Mouse (Mus musculus): ENCODE measurements around the gene Ncstn. TPM values are rescaled to one million over a fixed set of nuclear protein-coding genes. Genes with fewer than 3 reads are reported as not detected.

Gene Ncstn
- polyA plus RNA-seq, 1 experiment, result 77.9 TPM

DNA sequence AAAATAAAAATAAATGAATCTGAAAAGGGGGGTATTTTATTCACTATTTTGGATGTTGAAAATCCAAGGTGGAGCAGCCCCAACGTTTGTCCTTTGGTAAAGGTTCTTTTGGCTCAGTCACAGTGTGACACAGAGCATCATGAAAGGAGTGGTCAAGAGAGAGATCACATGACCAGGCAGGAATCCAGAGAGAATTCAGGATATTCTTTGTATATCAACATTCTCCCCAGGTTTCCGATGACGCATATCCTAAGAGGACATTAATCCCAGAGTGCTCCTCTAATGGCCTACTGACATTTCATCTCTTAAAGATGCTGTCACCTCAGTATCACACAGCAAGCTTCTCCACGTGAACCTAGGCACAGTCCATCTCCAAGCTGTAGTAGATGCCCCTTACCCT is 21.0 kb upstream of the Ncstn start:
- peaks cover 6% of the 10 kb centered on the region for H3K36me3 ChIP-seq (ENCODE audit: control insufficient read depth, insufficient read depth, low read length)

DNA sequence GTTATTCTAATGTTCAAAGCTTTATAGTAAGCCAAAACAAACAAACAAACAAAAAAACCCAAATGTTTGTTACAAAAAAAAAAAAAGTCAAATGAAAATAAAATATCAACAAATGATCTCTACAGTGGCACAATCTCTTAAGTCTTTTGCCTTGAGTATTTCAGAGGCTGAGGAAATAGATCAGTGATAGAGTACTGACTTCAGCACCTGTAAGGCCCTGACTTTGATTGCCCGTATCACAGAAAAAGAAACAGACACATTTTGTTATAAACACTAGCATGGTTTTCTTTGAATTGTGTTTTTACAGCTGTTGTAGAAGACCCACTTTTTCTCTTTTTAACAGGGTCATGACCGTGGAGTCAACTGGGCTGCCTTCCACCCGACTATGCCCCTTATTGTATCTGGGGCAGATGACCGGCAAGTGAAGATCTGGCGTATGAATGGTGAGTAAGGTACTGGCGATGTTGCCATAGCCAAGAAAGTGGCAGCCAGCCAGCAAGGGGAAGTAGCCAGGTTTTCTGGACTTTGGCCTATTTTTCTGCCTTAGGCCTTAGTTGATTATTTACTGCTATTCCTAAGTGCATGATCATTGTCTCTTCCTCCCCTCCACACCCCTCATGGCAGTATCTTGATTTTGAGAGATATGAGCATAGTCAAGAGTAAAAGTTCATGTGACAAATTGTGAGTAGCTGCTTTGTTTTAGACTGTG is 16.9 kb upstream of the Ncstn start:
- Histone ChIP-seq H3K27ac (ENCODE audit: control insufficient read depth, insufficient read depth, low read depth, low read length) (no peak overlapping the region), H3K4me3 (ENCODE audit: control insufficient read depth, low read depth, low read length) (no peak overlapping the region), H3K4me1 (ENCODE audit: control insufficient read depth, insufficient read depth, low read length) (no peaks in the 10 kb centered on the region), H3K27me3 (ENCODE audit: control insufficient read depth, insufficient read depth, low read length) (no peaks in the 10 kb centered on the region), H3K36me3 (ENCODE audit: control insufficient read depth, insufficient read depth, low read length) (peaks cover 6% of the 10 kb centered on the region)
- no peak for TF ChIP-seq CTCF (IDR thresholded peaks at IDR 0.05; ENCODE audit: control insufficient read depth, insufficient read depth, insufficient replicate concordance, low read depth, low read length)

More for the DNA sequence above, 21.0 kb upstream of the Ncstn start:
- Histone ChIP-seq H3K4me1 (ENCODE audit: control insufficient read depth, insufficient read depth, low read length) (no peaks in the 10 kb centered on the region; the same call in 1 of the 2 replicates), H3K4me3 (ENCODE audit: control insufficient read depth, low read depth, low read length) (no peak overlapping the region), H3K27ac (ENCODE audit: control insufficient read depth, insufficient read depth, low read depth, low read length) (no peak overlapping the region), H3K27me3 (ENCODE audit: control insufficient read depth, insufficient read depth, low read length) (no peaks in the 10 kb centered on the region)
- TF ChIP-seq CTCF (IDR thresholded peaks at IDR 0.05; ENCODE audit: control insufficient read depth, insufficient read depth, insufficient replicate concordance, low read depth, low read length), result no peak
- TF ChIP-seq POLR2A (IDR thresholded peaks at IDR 0.05; ENCODE audit: control insufficient read depth, low read depth, low read length), result no peak

DNA sequence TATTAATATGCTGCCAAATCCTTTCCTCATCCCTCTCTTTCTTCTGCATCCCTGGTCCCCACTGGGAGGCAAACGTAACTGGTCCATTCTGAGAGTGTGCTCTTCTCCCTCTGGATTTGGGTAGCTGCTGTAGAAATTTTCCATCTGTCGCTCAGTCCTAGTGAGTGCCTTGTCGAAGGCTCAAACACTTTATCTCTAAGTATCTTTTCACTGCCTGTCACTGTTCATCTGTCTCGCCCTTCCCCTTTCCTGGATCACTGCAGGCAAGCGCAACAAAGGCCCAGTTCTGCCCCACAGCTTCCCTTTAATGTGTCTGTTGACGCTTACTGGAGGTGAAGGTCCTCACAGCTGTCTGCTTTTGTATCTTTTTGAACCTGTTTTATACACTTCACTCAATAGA is 12.6 kb upstream of the Ncstn start:
- H3K36me3 ChIP-seq (ENCODE audit: control insufficient read depth, insufficient read depth, low read length), result no peaks in the 10 kb centered on the region
- no peak overlapping the region for H3K27ac ChIP-seq (ENCODE audit: control insufficient read depth, insufficient read depth, low read depth, low read length)

DNA sequence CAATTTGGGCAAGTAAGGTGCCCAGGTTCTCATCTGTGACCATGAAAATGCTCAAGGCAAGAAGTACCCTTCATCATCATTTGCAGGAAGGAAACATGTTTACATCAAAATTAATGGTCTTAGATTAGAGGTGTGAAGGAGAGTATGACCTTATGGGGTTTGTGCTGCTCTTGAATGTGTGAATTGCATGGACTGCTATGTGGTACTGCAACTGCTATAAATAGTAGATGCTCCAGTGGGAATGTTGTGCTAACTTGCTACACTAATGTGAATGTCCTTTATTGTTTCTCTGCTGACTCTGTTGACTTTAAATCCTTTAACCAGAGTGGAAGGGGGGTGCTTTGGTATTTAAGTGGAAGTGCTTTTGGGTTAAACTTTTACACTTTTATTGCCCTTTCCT is 11.7 kb upstream of the Ncstn start:
- Histone ChIP-seq H3K36me3 (ENCODE audit: control insufficient read depth, insufficient read depth, low read length) (no peaks in the 10 kb centered on the region), H3K27ac (ENCODE audit: control insufficient read depth, insufficient read depth, low read depth, low read length) (no peak overlapping the region)

More for the DNA sequence above, 12.6 kb upstream of the Ncstn start:
- TF ChIP-seq CTCF (IDR thresholded peaks at IDR 0.05; ENCODE audit: control insufficient read depth, insufficient read depth, insufficient replicate concordance, low read depth, low read length) (no peak), POLR2A (IDR thresholded peaks at IDR 0.05; ENCODE audit: control insufficient read depth, low read depth, low read length) (no peak)
- Histone ChIP-seq H3K4me3 (ENCODE audit: control insufficient read depth, low read depth, low read length) (no peak overlapping the region), H3K27me3 (ENCODE audit: control insufficient read depth, insufficient read depth, low read length) (no peaks in the 10 kb centered on the region), H3K4me1 (ENCODE audit: control insufficient read depth, insufficient read depth, low read length) (no peaks in the 10 kb centered on the region)

DNA sequence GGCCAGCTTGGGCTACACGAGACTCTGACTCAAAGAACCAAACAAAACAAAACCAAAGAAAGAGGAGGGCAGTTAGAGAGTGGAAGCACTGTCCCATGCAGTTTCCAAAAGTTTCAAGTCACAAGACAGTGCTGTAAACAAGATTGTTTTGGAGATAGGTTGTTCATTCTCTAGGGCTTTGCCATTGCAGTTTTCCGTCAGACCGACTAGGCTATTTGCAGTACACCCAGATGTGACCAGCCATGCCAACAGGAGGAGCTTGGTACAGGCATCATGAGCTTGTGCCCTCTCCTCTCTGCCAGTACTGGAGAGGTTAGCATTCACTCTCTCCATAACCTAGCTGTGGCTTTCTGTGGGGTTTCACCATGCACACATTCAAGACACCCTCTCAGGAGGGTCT is 10.9 kb upstream of the Ncstn start:
- Histone ChIP-seq H3K27me3 (ENCODE audit: control insufficient read depth, insufficient read depth, low read length) (no peaks in the 10 kb centered on the region), H3K27ac (ENCODE audit: control insufficient read depth, insufficient read depth, low read depth, low read length) (no peak overlapping the region), H3K4me1 (ENCODE audit: control insufficient read depth, insufficient read depth, low read length) (no peaks in the 10 kb centered on the region), H3K36me3 (ENCODE audit: control insufficient read depth, insufficient read depth, low read length) (no peaks in the 10 kb centered on the region), H3K4me3 (ENCODE audit: control insufficient read depth, low read depth, low read length) (no peak overlapping the region)
- TF ChIP-seq CTCF (IDR thresholded peaks at IDR 0.05; ENCODE audit: control insufficient read depth, insufficient read depth, insufficient replicate concordance, low read depth, low read length) (no peak), POLR2A (IDR thresholded peaks at IDR 0.05; ENCODE audit: control insufficient read depth, low read depth, low read length) (no peak)

More for the DNA sequence above, 11.7 kb upstream of the Ncstn start:
- Histone ChIP-seq H3K4me3 (ENCODE audit: control insufficient read depth, low read depth, low read length) (no peak overlapping the region), H3K4me1 (ENCODE audit: control insufficient read depth, insufficient read depth, low read length) (no peaks in the 10 kb centered on the region), H3K27me3 (ENCODE audit: control insufficient read depth, insufficient read depth, low read length) (no peaks in the 10 kb centered on the region)
- TF ChIP-seq CTCF (IDR thresholded peaks at IDR 0.05; ENCODE audit: control insufficient read depth, insufficient read depth, insufficient replicate concordance, low read depth, low read length) (no peak), POLR2A (IDR thresholded peaks at IDR 0.05; ENCODE audit: control insufficient read depth, low read depth, low read length) (no peak)

DNA sequence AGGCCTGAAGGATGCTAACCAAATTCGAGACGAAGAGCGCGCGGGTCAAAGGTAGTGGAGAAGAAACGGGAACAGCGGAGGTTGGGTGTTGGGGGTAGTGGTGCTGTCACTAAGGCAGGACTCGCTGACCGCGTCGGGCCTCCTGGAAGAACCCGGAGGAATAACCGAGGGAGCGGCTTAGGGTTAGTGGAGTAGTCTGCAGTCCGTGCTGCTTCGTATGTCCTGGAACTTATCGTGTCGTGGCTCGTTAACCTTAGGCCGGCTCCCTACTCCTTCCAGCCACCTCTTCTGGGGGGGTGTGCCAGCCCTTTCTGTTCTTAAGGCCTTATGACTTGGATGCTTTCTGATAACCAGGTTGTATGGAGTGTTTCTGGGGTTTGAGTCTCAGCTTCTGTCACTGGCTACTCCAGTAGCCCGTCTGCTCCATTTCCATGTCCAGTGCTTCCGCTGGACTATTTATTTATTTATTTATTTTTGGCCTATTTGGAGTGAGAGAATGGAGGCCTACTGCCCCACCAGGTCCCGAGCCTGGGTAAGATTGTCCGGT is 377 bp upstream of the Ncstn start:
- TF ChIP-seq POLR2A (IDR thresholded peaks at IDR 0.05; ENCODE audit: control insufficient read depth, low read depth, low read length) (no peak), CTCF (IDR thresholded peaks at IDR 0.05; ENCODE audit: control insufficient read depth, insufficient read depth, insufficient replicate concordance, low read depth, low read length) (no peak)
- Histone ChIP-seq H3K4me3 (ENCODE audit: control insufficient read depth, low read depth, low read length) (peak overlapping the region; percentile 96), H3K4me1 (ENCODE audit: control insufficient read depth, insufficient read depth, low read length) (no peaks in the 10 kb centered on the region; the same call in 1 of the 2 replicates), H3K27ac (ENCODE audit: control insufficient read depth, insufficient read depth, low read depth, low read length) (peak overlapping the region; percentile 84), H3K27me3 (ENCODE audit: control insufficient read depth, insufficient read depth, low read length) (no peaks in the 10 kb centered on the region), H3K36me3 (ENCODE audit: control insufficient read depth, insufficient read depth, low read length) (no peaks in the 10 kb centered on the region)

DNA sequence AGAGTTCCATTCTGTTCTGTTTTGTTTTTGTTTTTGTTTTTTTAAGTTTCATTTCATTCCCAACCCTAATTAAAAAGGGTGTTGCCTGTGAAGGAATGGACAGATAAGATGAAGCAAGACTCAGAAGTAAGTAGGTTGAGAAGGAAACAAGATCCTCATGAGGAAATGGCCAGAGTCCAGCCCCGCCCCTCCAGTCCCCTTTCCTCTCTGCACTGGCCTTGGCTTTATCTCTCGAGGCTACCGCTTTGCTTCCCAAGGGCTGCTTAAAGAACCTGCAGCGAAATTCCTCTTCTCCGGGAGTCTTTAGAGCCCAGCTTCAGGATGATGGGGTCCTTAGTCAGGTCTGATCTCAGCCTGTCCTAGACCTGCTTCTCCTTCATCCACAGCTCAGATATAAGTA is 4.6 kb downstream of the Ncstn start:
- TF ChIP-seq CTCF (IDR thresholded peaks at IDR 0.05; ENCODE audit: control insufficient read depth, insufficient read depth, insufficient replicate concordance, low read depth, low read length), result no peak
- TF ChIP-seq POLR2A (IDR thresholded peaks at IDR 0.05; ENCODE audit: control insufficient read depth, low read depth, low read length), result no peak
- peak overlapping the region; percentile 26; the same call in 1 of the 2 replicates for H3K27ac ChIP-seq (ENCODE audit: control insufficient read depth, insufficient read depth, low read depth, low read length)
- H3K27me3 ChIP-seq (ENCODE audit: control insufficient read depth, insufficient read depth, low read length), result no peaks in the 10 kb centered on the region
- H3K36me3 ChIP-seq (ENCODE audit: control insufficient read depth, insufficient read depth, low read length), result no peaks in the 10 kb centered on the region; the same call in 1 of the 2 replicates
- no peaks in the 10 kb centered on the region; the same call in 1 of the 2 replicates for H3K4me1 ChIP-seq (ENCODE audit: control insufficient read depth, insufficient read depth, low read length)
- no peak overlapping the region for H3K4me3 ChIP-seq (ENCODE audit: control insufficient read depth, low read depth, low read length)

Data from testis, adult 2 months (tissue).